11 mouse cellular contexts compared by ENCODE assay signal in genomic region chr5:129002571-129003011, GRCm38 (mm10). TPM values are rescaled to one million over a fixed set of nuclear protein-coding genes. Genes with fewer than 3 reads are reported as not detected.
DNase-seq lines count a peak whose midpoint lies in the region; ATAC-seq and TF ChIP-seq lines count a peak whose summit lies in the region.
"Had no signal": no experiment of that assay in that cellular context is flagged by ENCODE, and none has a peak within 500 bp of the region (broad histone marks: within the 10 kb centered on the region; RNA-seq: fewer than 3 reads in every experiment).

No protein-coding gene starts in this region.

- ATAC-seq in embryonic facial prominence, embryonic 12.5 days (ENCODE audit: insufficient number of reproducible peaks, insufficient read depth, low FRiP score, low TSS enrichment): no peak
- ATAC-seq in lung, postnatal 0 days: peak; percentile 66

- H3K27me3 ChIP-seq in embryonic facial prominence, embryonic 12.5 days: no peaks in the 10 kb centered on the region
- no peaks in the 10 kb centered on the region for H3K27me3 ChIP-seq in lung, postnatal 0 days (replicated peaks; ENCODE audit: insufficient read depth, low read length)
- H3K27me3 ChIP-seq: limb, embryonic 12.5 days had no signal

- no peaks in the 10 kb centered on the region for H3K9me3 ChIP-seq in embryonic facial prominence, embryonic 12.5 days
- H3K9me3 ChIP-seq in lung, postnatal 0 days (ENCODE audit: low read length): no peaks in the 10 kb centered on the region
- H3K9me3 ChIP-seq: limb, embryonic 12.5 days had no signal

- no peak for TF ChIP-seq CTCF in lung, postnatal 0 days (IDR thresholded peaks at IDR 0.05)

- 0 out of 2 replicates have a peak overlapping the region, but pooled peaks have one; percentile 30 for H3K27ac ChIP-seq in embryonic facial prominence, embryonic 12.5 days
- H3K27ac ChIP-seq in lung, postnatal 0 days (ENCODE audit: low read length): peak overlapping the region; percentile 51; the same call in 1 of the 2 replicates
- H3K27ac ChIP-seq: limb, embryonic 12.5 days had no signal

- DNase-seq in embryo, embryonic 10.5 days (ENCODE audit: low spot score): peak; percentile 7
- no peak for DNase-seq in embryo, embryonic 10 days (ENCODE audit: low spot score)
- peak; percentile 24 for DNase-seq in kidney, adult 18-20 months
- DNase-seq in lung, postnatal 0 days (ENCODE audit: low spot score): peak; percentile 32
- no peak for DNase-seq in right cerebral cortex, postnatal 10 days (ENCODE audit: low spot score in 2 of 2)
- no peak for DNase-seq in urinary bladder, postnatal 36 days (ENCODE audit: low spot score in 2 of 2)
- DNase-seq in retina, embryonic 14.5 days (ENCODE audit: low spot score): no peak
- DNase-seq: right cerebral cortex, postnatal 4 days had no signal

- TF ChIP-seq EP300 in lung, postnatal 0 days (IDR thresholded peaks at IDR 0.05): no peak

- no peak overlapping the region for H3K4me3 ChIP-seq in embryonic facial prominence, embryonic 12.5 days
- H3K4me3 ChIP-seq in lung, postnatal 0 days (ENCODE audit: low read depth, low read length): no peak overlapping the region
- H3K4me3 ChIP-seq: limb, embryonic 12.5 days had no signal

- H3K4me1 ChIP-seq in embryonic facial prominence, embryonic 12.5 days: peaks cover 10% of the 10 kb centered on the region; the same call in 1 of the 2 replicates
- H3K4me1 ChIP-seq in lung, postnatal 0 days (ENCODE audit: insufficient read depth, low read depth, low read length): peaks cover 6% of the 10 kb centered on the region

- H3K4me2 ChIP-seq in embryonic facial prominence, embryonic 12.5 days (replicated peaks): no peak overlapping the region
- H3K4me2 ChIP-seq in lung, postnatal 0 days (replicated peaks; ENCODE audit: low read depth, low read length): no peak overlapping the region; the same call in 1 of the 2 replicates
- H3K4me2 ChIP-seq: limb, embryonic 12.5 days had no signal

- no peak overlapping the region for H3K9ac ChIP-seq in embryonic facial prominence, embryonic 12.5 days
- no peak overlapping the region for H3K9ac ChIP-seq in lung, postnatal 0 days (replicated peaks; ENCODE audit: low read depth)
- H3K9ac ChIP-seq: limb, embryonic 12.5 days had no signal

- H3K36me3 ChIP-seq in embryonic facial prominence, embryonic 12.5 days: peaks cover 13% of the 10 kb centered on the region
- no peaks in the 10 kb centered on the region for H3K36me3 ChIP-seq in lung, postnatal 0 days (ENCODE audit: insufficient read depth, low read length)

- 52% methylated on average over 14 of the region's 14 CpGs for WGBS in embryonic facial prominence, embryonic 12.5 days
- WGBS in lung, postnatal 0 days: 29% methylated on average over 14 of the region's 14 CpGs

RNA-seq across cellular contexts. Expression of gene Stx2, which starts 5.8 kb away (rescaled TPM):
- polyA plus RNA-seq in embryonic facial prominence, embryonic 12.5 days (2016; fragmentation: Nextera tagmentation; extraction: Ambion mirVana): 36.2 and 40.7 TPM in 2 replicates
- 15.1 and 18.2 TPM in 2 replicates for polyA plus RNA-seq in lung, postnatal 0 days (2015; fragmentation: Nextera tagmentation; extraction: Ambion mirVana)

RNA-seq across cellular contexts. Expression of gene Ran, which starts 17.3 kb away (rescaled TPM):
- polyA plus RNA-seq in embryonic facial prominence, embryonic 12.5 days (2016; fragmentation: Nextera tagmentation; extraction: Ambion mirVana): 630 and 652 TPM in 2 replicates
- 126 and 138 TPM in 2 replicates for polyA plus RNA-seq in lung, postnatal 0 days (2015; fragmentation: Nextera tagmentation; extraction: Ambion mirVana)

RNA-seq across cellular contexts. Expression of gene Rimbp2, which starts 49.3 kb away (rescaled TPM):
- polyA plus RNA-seq in embryonic facial prominence, embryonic 12.5 days (2016; fragmentation: Nextera tagmentation; extraction: Ambion mirVana): 0.19 and 0.57 TPM in 2 replicates
- not detected in 2 replicates for polyA plus RNA-seq in lung, postnatal 0 days (2015; fragmentation: Nextera tagmentation; extraction: Ambion mirVana)
- polyA plus RNA-seq: C2C12 had no signal

Comparison
In these comparisons a context has a peak if more than half of its experiments do, and no peak if none do; other contexts are left out.
1. DNase-seq: peak in embryo, embryonic 10.5 days (single experiment), kidney, adult 18-20 months (single experiment) and lung, postnatal 0 days (single experiment); none in embryo, embryonic 10 days (single experiment), right cerebral cortex, postnatal 10 days (0 of 2), urinary bladder, postnatal 36 days (0 of 2) and retina, embryonic 14.5 days (single experiment).